20 mouse cellular contexts compared by ENCODE assay signal in genomic region chr11:4553274-4554063, GRCm38 (mm10). TPM values are rescaled to one million over a fixed set of nuclear protein-coding genes. Genes with fewer than 3 reads are reported as not detected.
A peak's percentile ranks its signal among the peaks of the same experiment; 100 is the strongest.
DNase-seq lines count a peak whose midpoint lies in the region; ATAC-seq and TF ChIP-seq lines count a peak whose summit lies in the region.
"Had no signal": no experiment of that assay in that cellular context is flagged by ENCODE, and none has a peak within 500 bp of the region (broad histone marks: within the 10 kb centered on the region; RNA-seq: fewer than 3 reads in every experiment).

No protein-coding gene starts in this region.

- H3K4me2 ChIP-seq in stomach, embryonic 15.5 days, result no peak overlapping the region
- no peak overlapping the region for H3K4me2 ChIP-seq in stomach, postnatal 0 days (replicated peaks; ENCODE audit: low read depth)
- H3K4me2 ChIP-seq in liver, embryonic 13.5 days, result peak overlapping the region; percentile 52
- H3K4me2 ChIP-seq: hindbrain, embryonic 13.5 days had no signal

- no peak overlapping the region for H3K27ac ChIP-seq in stomach, embryonic 15.5 days
- H3K27ac ChIP-seq in stomach, postnatal 0 days (replicated peaks), result no peak overlapping the region
- H3K27ac ChIP-seq in liver, embryonic 13.5 days, result peak overlapping the region; percentile 97
- H3K27ac ChIP-seq: forebrain, embryonic 10.5 days; hindbrain, embryonic 13.5 days; kidney, postnatal 0 days; limb, embryonic 10.5 days had no signal

- no peak for DNase-seq in stomach, postnatal 0 days (ENCODE audit: low spot score)
- peak; percentile 74 for DNase-seq in c-Kit-positive CD71-positive TER-119-positive erythroid progenitor cells, embryonic 14.5 days (ENCODE audit: low spot score)
- DNase-seq in liver, embryonic 13.5 days, result peak; percentile 40
- DNase-seq in layer of hippocampus, postnatal 14 days (ENCODE audit: low spot score in 2 of 2), result no peak
- DNase-seq in gastrocnemius, postnatal 10 days, result no peak
- DNase-seq in layer of hippocampus, postnatal 25 days (ENCODE audit: extremely low spot score in 1 of 2, low spot score in 1 of 2), result no peak
- DNase-seq: adrenal gland, adult 2 months; heart, adult 18-20 months; lung, adult 2 months; lung, postnatal 4 days; thymus, postnatal 36 days had no signal

- TF ChIP-seq EP300 in stomach, postnatal 0 days (optimal IDR thresholded peaks at IDR 0.05), result no peak

- H3K4me1 ChIP-seq in stomach, embryonic 15.5 days, result no peaks in the 10 kb centered on the region
- H3K4me1 ChIP-seq in stomach, postnatal 0 days (replicated peaks; ENCODE audit: control insufficient read depth, insufficient read depth), result no peaks in the 10 kb centered on the region
- peaks cover 77% of the 10 kb centered on the region for H3K4me1 ChIP-seq in liver, embryonic 13.5 days (replicated peaks)
- H3K4me1 ChIP-seq: forebrain, embryonic 10.5 days; limb, embryonic 10.5 days had no signal

- no peak overlapping the region for H3K4me3 ChIP-seq in stomach, embryonic 15.5 days (replicated peaks)
- H3K4me3 ChIP-seq in stomach, postnatal 0 days (ENCODE audit: low read depth, low read length), result no peak overlapping the region
- peak overlapping the region; percentile 16; the same call in 1 of the 2 replicates for H3K4me3 ChIP-seq in liver, embryonic 13.5 days (replicated peaks)
- H3K4me3 ChIP-seq: forebrain, embryonic 10.5 days; hindbrain, embryonic 13.5 days; limb, embryonic 10.5 days had no signal

- no peaks in the 10 kb centered on the region for H3K36me3 ChIP-seq in stomach, embryonic 15.5 days
- H3K36me3 ChIP-seq in stomach, postnatal 0 days (ENCODE audit: control insufficient read depth, insufficient read depth, low read length), result no peaks in the 10 kb centered on the region
- peaks cover 4% of the 10 kb centered on the region; the same call in 1 of the 2 replicates for H3K36me3 ChIP-seq in liver, embryonic 13.5 days
- H3K36me3 ChIP-seq: forebrain, embryonic 10.5 days; hindbrain, embryonic 13.5 days; limb, embryonic 10.5 days had no signal

- WGBS in stomach, embryonic 15.5 days, result 86% methylated on average over 2 of the region's 2 CpGs
- WGBS in stomach, postnatal 0 days, result 88% methylated on average over 2 of the region's 2 CpGs
- WGBS in liver, embryonic 13.5 days (ENCODE audit: insufficient replicate concordance), result 25% methylated on average over 2 of the region's 2 CpGs

- TF ChIP-seq CTCF in stomach, postnatal 0 days (IDR thresholded peaks at IDR 0.05; ENCODE audit: low read depth), result no peak

- peak; percentile 73; the same call in 1 of the 2 replicates for ATAC-seq in stomach, embryonic 15.5 days (ENCODE audit: insufficient read depth, low FRiP score, low read depth)
- ATAC-seq in stomach, postnatal 0 days (ENCODE audit: low FRiP score, low TSS enrichment), result no peak
- peak; percentile 93 for ATAC-seq in liver, embryonic 13.5 days (ENCODE audit: low read depth)
- ATAC-seq: CD4-positive, CD25-positive, alpha-beta regulatory T cell, adult 4 months; intestine, embryonic 16.5 days; midbrain, embryonic 16.5 days had no signal

- no peaks in the 10 kb centered on the region for H3K27me3 ChIP-seq in stomach, embryonic 15.5 days (replicated peaks)
- H3K27me3 ChIP-seq in stomach, postnatal 0 days (ENCODE audit: control insufficient read depth, insufficient read depth, low read length), result no peaks in the 10 kb centered on the region
- H3K27me3 ChIP-seq in liver, embryonic 13.5 days, result no peaks in the 10 kb centered on the region
- H3K27me3 ChIP-seq: hindbrain, embryonic 13.5 days had no signal

- H3K9me3 ChIP-seq in stomach, embryonic 15.5 days, result no peaks in the 10 kb centered on the region
- no peaks in the 10 kb centered on the region for H3K9me3 ChIP-seq in stomach, postnatal 0 days (ENCODE audit: control insufficient read depth, low read length)
- H3K9me3 ChIP-seq in liver, embryonic 13.5 days (replicated peaks), result no peaks in the 10 kb centered on the region
- H3K9me3 ChIP-seq: forebrain, embryonic 10.5 days; G1E; hindbrain, embryonic 13.5 days; limb, embryonic 10.5 days had no signal

- no peak overlapping the region for H3K9ac ChIP-seq in stomach, embryonic 15.5 days
- no peak overlapping the region for H3K9ac ChIP-seq in stomach, postnatal 0 days (ENCODE audit: low read length)
- peak overlapping the region; percentile 69 for H3K9ac ChIP-seq in liver, embryonic 13.5 days
- H3K9ac ChIP-seq: hindbrain, embryonic 13.5 days had no signal

RNA-seq across cellular contexts. Expression of gene Mtmr3, which starts 41.2 kb away (rescaled TPM):
- polyA plus RNA-seq in stomach, embryonic 15.5 days (2015; fragmentation: Nextera tagmentation; extraction: Ambion mirVana), result 23.8 and 25.1 TPM in 2 replicates
- polyA plus RNA-seq in stomach, postnatal 0 days (2015; fragmentation: Nextera tagmentation; extraction: Ambion mirVana), result 11.7 and 13.4 TPM in 2 replicates
- 24.0 and 28.1 TPM in 2 replicates for polyA plus RNA-seq in liver, embryonic 13.5 days (2015; fragmentation: Nextera tagmentation; extraction: Ambion mirVana)
- total RNA-seq in layer of hippocampus, postnatal 14 days (2021), result 10 to 100 TPM; 63.4 to 64.9 TPM
- total RNA-seq in gastrocnemius, postnatal 10 days (2021), result 10 to 100 TPM; 45.6 to 50.1 TPM
- total RNA-seq in layer of hippocampus, postnatal 25 days (2021), result 10 to 100 TPM; 69.3 to 71.4 TPM

Comparison
In these comparisons a context has a peak if more than half of its experiments do, and no peak if none do; other contexts are left out.
1. DNase-seq: peak in c-Kit-positive CD71-positive TER-119-positive erythroid progenitor cells, embryonic 14.5 days (single experiment) and liver, embryonic 13.5 days (single experiment); none in stomach, postnatal 0 days (single experiment), layer of hippocampus, postnatal 14 days (0 of 2), gastrocnemius, postnatal 10 days (single experiment) and layer of hippocampus, postnatal 25 days (0 of 2).